Mouse (Mus musculus): Measurements from ENCODE around the gene Dck. TPM values are rescaled to one million over a fixed set of nuclear protein-coding genes. Genes with fewer than 3 reads are reported as not detected.
"Not testable (repeated sequence)": the region's sequence is repeated elsewhere in the genome, so short reads cannot be mapped to it uniquely, and the experiment has no call there.

The Dck gene
- 95.8 and 127 TPM in 2 replicates for polyA plus RNA-seq (2015; fragmentation: Nextera tagmentation; extraction: Ambion mirVana)

- H3K27ac ChIP-seq = peak within 1 kb of the TSS; percentile 96
- ATAC-seq (ENCODE audit: low read depth) (peak; percentile 98), DNase-seq (peak; percentile 100)
- H3K9me3 ChIP-seq (replicated peaks) = no peaks in the 10 kb centered on the region
- peak within 1 kb of the TSS; percentile 94 for H3K9ac ChIP-seq
- peak within 1 kb of the TSS; percentile 91 for H3K4me3 ChIP-seq (replicated peaks)
- peak within 1 kb of the TSS; percentile 86 for H3K4me2 ChIP-seq
- no peaks in the 10 kb centered on the region for H3K27me3 ChIP-seq
- peaks cover 49% of the 10 kb centered on the region for H3K4me1 ChIP-seq (replicated peaks)
- under 1% methylated on average over 51 of the region's 51 CpGs for WGBS (ENCODE audit: insufficient replicate concordance)
- peaks cover 31% of the 10 kb centered on the region for H3K36me3 ChIP-seq
Measured at GRCm38 (mm10) chr5:88764987-88765481, at the start of gene Dck. TSS of gene Dck (plus strand) at chr5:88764996.

GRCm38 (mm10) chr5:88716983-88717382, 47.8 kb upstream of the Dck start:
- DNase-seq (no peak), ATAC-seq (ENCODE audit: low read depth) (no peak)
- no peak overlapping the region for H3K4me3 ChIP-seq (replicated peaks)
- no peaks in the 10 kb centered on the region for H3K27me3 ChIP-seq
- WGBS (ENCODE audit: insufficient replicate concordance) = 64% methylated on average over 2 of the region's 2 CpGs
- H3K4me2 ChIP-seq = no peak overlapping the region
- H3K9me3 ChIP-seq (replicated peaks) = no peaks in the 10 kb centered on the region
- no peak overlapping the region for H3K27ac ChIP-seq
- no peak overlapping the region for H3K9ac ChIP-seq
- H3K36me3 ChIP-seq = no peaks in the 10 kb centered on the region
- H3K4me1 ChIP-seq (replicated peaks) = peaks cover 10% of the 10 kb centered on the region

- Histone ChIP-seq H3K27ac (peak within 1 kb of the TSS; percentile 97), H3K4me1 (replicated peaks) (peaks cover 42% of the 10 kb centered on the region), H3K36me3 (no peaks in the 10 kb centered on the region), H3K9ac (peak within 1 kb of the TSS; percentile 100), H3K9me3 (replicated peaks) (no peaks in the 10 kb centered on the region), H3K4me3 (replicated peaks) (peak within 1 kb of the TSS; percentile 100), H3K27me3 (no peaks in the 10 kb centered on the region), H3K4me2 (peak within 1 kb of the TSS; percentile 92)
- peak; percentile 83 for ATAC-seq (ENCODE audit: low read depth)
- WGBS (ENCODE audit: insufficient replicate concordance) = under 1% methylated on average over 54 of the region's 54 CpGs
- DNase-seq = peak; percentile 96
Measured at GRCm38 (mm10) chr5:88720116-88721002, 44.4 kb upstream of the Dck start, which contains the start of gene Mob1b. TSS of gene Mob1b (plus strand) at chr5:88720855.

- peak overlapping the region; percentile 100 for H3K9ac ChIP-seq
- peaks cover 49% of the 10 kb centered on the region for H3K4me1 ChIP-seq (replicated peaks)
- H3K4me2 ChIP-seq = peak overlapping the region; percentile 92
- no peaks in the 10 kb centered on the region for H3K9me3 ChIP-seq (replicated peaks)
- WGBS (ENCODE audit: insufficient replicate concordance) = 0% methylated on average over 38 of the region's 38 CpGs
- H3K27me3 ChIP-seq = no peaks in the 10 kb centered on the region
- no peak for DNase-seq
- H3K4me3 ChIP-seq (replicated peaks) = peak overlapping the region; percentile 100
- H3K36me3 ChIP-seq = peaks cover 3% of the 10 kb centered on the region
- peak overlapping the region; percentile 97 for H3K27ac ChIP-seq
- ATAC-seq (ENCODE audit: low read depth) = peak; percentile 29
Measured at GRCm38 (mm10) chr5:88721003-88721475, 43.8 kb upstream of the Dck start.

GRCm38 (mm10) chr5:88721565-88722212, 43.1 kb upstream of the Dck start:
- Histone ChIP-seq H3K4me3 (replicated peaks) (peak overlapping the region; percentile 100), H3K4me1 (replicated peaks) (peaks cover 53% of the 10 kb centered on the region), H3K9ac (peak overlapping the region; percentile 100), H3K27me3 (no peaks in the 10 kb centered on the region), H3K36me3 (peaks cover 3% of the 10 kb centered on the region), H3K4me2 (peak overlapping the region; percentile 92), H3K9me3 (replicated peaks) (no peaks in the 10 kb centered on the region), H3K27ac (peak overlapping the region; percentile 97)
- peak; percentile 61 for ATAC-seq (ENCODE audit: low read depth)
- peak; percentile 56 for DNase-seq
- WGBS (ENCODE audit: insufficient replicate concordance) = under 1% methylated on average over 31 of the region's 31 CpGs

GRCm38 (mm10) chr5:88722213-88722600, 42.6 kb upstream of the Dck start:
- H3K27ac ChIP-seq = peak overlapping the region; percentile 97
- H3K27me3 ChIP-seq = no peaks in the 10 kb centered on the region
- H3K9ac ChIP-seq = peak overlapping the region; percentile 100
- WGBS (ENCODE audit: insufficient replicate concordance) = 7% methylated on average over 4 of the region's 4 CpGs
- peak overlapping the region; percentile 92 for H3K4me2 ChIP-seq
- H3K9me3 ChIP-seq (replicated peaks) = no peaks in the 10 kb centered on the region
- DNase-seq (no peak), ATAC-seq (ENCODE audit: low read depth) (no peak)
- H3K36me3 ChIP-seq = peaks cover 3% of the 10 kb centered on the region
- peak overlapping the region; percentile 100 for H3K4me3 ChIP-seq (replicated peaks)
- peaks cover 57% of the 10 kb centered on the region for H3K4me1 ChIP-seq (replicated peaks)

- no peaks in the 10 kb centered on the region for H3K9me3 ChIP-seq (replicated peaks)
- ATAC-seq (ENCODE audit: low read depth) = peak; percentile 81
- peak overlapping the region; percentile 92 for H3K4me2 ChIP-seq
- peak overlapping the region; percentile 97 for H3K27ac ChIP-seq
- peaks cover 3% of the 10 kb centered on the region for H3K36me3 ChIP-seq
- H3K27me3 ChIP-seq = no peaks in the 10 kb centered on the region
- peaks cover 67% of the 10 kb centered on the region for H3K4me1 ChIP-seq (replicated peaks)
- H3K4me3 ChIP-seq (replicated peaks) = peak overlapping the region; percentile 100
- peak overlapping the region; percentile 100 for H3K9ac ChIP-seq
- DNase-seq = peak; percentile 69
- 12% methylated on average over 3 of the region's 3 CpGs for WGBS (ENCODE audit: insufficient replicate concordance)
Measured at GRCm38 (mm10) chr5:88724030-88724429, 40.8 kb upstream of the Dck start.

GRCm38 (mm10) chr5:88727593-88728144, 37.1 kb upstream of the Dck start:
- ATAC-seq (ENCODE audit: low read depth) = no peak
- 61% methylated on average over 3 of the region's 3 CpGs for WGBS (ENCODE audit: insufficient replicate concordance)
- H3K4me2 ChIP-seq = no peak overlapping the region
- no peaks in the 10 kb centered on the region for H3K27me3 ChIP-seq
- peaks cover 5% of the 10 kb centered on the region for H3K36me3 ChIP-seq
- H3K27ac ChIP-seq = peak overlapping the region; percentile 20; the same call in 1 of the 2 replicates
- 0 out of 2 replicates have a peak overlapping the region, but pooled peaks have one; percentile 13 for H3K9ac ChIP-seq
- H3K4me1 ChIP-seq (replicated peaks) = peaks cover 53% of the 10 kb centered on the region
- DNase-seq = no peak
- no peak overlapping the region for H3K4me3 ChIP-seq (replicated peaks)
- H3K9me3 ChIP-seq (replicated peaks) = no peaks in the 10 kb centered on the region

GRCm38 (mm10) chr5:88734786-88735185, 30.0 kb upstream of the Dck start:
- DNase-seq = no peak
- peak; percentile 39; the same call in 1 of the 2 replicates for ATAC-seq (ENCODE audit: low read depth)
- Histone ChIP-seq H3K4me1 (replicated peaks) (peaks cover 10% of the 10 kb centered on the region; the same call in 1 of the 2 replicates), H3K9ac (no peak overlapping the region), H3K27ac (no peak overlapping the region), H3K4me2 (no peak overlapping the region), H3K27me3 (no peaks in the 10 kb centered on the region), H3K36me3 (peaks cover 11% of the 10 kb centered on the region), H3K9me3 (replicated peaks) (no peaks in the 10 kb centered on the region), H3K4me3 (replicated peaks) (no peak overlapping the region)
- WGBS (ENCODE audit: insufficient replicate concordance) = 64% methylated on average over 2 of the region's 2 CpGs

- ATAC-seq (ENCODE audit: low read depth) = peak; percentile 61; the same call in 1 of the 2 replicates
- peak overlapping the region; percentile 11; the same call in 1 of the 2 replicates for H3K4me2 ChIP-seq
Measured at GRCm38 (mm10) chr5:88741065-88741464, 23.7 kb upstream of the Dck start.

More at GRCm38 (mm10) chr5:88741065-88741464, 23.7 kb upstream of the Dck start:
- H3K9me3 ChIP-seq (replicated peaks); H3K27me3 ChIP-seq; DNase-seq; H3K9ac ChIP-seq; H3K4me3 ChIP-seq (replicated peaks): not testable (repeated sequence)
- Histone ChIP-seq H3K27ac (peak overlapping the region; percentile 41; the same call in 1 of the 2 replicates), H3K4me1 (replicated peaks) (peaks cover 25% of the 10 kb centered on the region), H3K36me3 (peaks cover 33% of the 10 kb centered on the region)
- 64% methylated on average over 1 of the region's 1 CpGs for WGBS (ENCODE audit: insufficient replicate concordance)

Data from liver, embryonic 13.5 days (tissue).